Mouse (Mus musculus) retina, embryonic 14.5 days (tissue): ENCODE measurements at regions not wholly inside any gene's neighbourhood (a gene's known extent, or its start where the extent isn't known, plus 50 kb on each side); places are given as distances from the start of the nearest gene placed in this dataset.
"Not testable (repeated sequence)": the region's sequence is repeated elsewhere in the genome, so short reads cannot be mapped to it uniquely, and the experiment has no call there.

ENCODE experiments used
- DNase-seq: peaks from one replicate; pipeline ENCODE4 v3.0.0-alpha.2; 2015; ENCODE audit warnings: low spot score

DNA sequence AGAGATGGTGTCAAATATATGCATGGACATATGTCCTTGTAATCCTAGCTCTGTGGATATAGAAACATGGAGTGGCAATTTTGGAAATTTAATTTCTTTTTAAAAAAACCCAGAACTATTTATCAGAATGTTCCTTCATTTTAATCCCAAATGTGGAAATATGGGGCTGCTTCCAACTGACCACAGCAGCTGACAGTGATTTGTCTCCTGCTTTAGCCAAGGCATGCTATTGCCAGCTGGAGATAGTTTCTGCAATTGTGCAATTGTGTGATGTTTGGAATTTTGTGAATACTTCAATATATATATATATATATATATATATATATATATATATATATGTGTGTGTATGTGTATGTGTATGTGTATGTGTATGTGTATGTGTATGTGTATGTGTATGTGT lies 629.7 kb upstream of the Slc8a1 start:
- DNase-seq: no peak

DNA sequence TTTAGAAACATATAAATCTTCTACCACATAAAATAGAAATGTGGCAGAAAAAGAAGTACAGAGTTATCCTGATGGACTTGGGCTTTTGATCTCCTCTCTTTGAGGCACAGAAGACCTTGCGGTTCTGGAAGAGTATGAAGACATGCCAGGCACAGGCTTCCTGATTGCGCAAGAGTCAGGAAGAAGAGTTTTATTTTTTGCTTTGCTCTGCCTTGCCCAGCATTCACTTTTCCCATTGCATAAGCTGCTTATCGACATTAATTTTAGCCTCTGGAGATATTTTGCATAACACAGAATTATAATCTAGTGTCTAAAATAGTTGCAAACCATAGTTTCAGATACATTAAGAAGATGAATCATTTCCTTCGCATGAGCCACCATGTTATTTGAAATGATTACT lies 627.8 kb upstream of the Slc8a1 start:
- no peak for DNase-seq

DNA sequence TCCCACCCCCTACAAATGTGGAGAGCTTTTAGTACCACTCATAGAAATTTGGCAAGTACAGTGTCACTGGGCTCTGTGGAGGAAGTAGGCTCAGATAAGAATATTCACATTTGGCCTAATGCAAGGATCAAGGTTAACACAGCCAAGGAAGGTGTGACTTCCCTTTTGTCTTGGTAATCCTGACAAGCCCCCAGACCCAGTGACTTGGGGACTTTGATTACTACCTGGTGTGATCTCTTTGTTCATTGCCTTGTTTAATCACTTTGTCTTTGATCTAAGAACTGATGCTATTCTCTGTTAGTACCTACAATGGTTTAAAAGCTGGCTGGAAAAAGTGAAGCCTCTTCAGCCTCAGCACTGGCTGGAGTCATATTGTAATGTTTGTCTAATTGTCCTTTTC lies 610.5 kb upstream of the Slc8a1 start:
- DNase-seq: no peak

DNA sequence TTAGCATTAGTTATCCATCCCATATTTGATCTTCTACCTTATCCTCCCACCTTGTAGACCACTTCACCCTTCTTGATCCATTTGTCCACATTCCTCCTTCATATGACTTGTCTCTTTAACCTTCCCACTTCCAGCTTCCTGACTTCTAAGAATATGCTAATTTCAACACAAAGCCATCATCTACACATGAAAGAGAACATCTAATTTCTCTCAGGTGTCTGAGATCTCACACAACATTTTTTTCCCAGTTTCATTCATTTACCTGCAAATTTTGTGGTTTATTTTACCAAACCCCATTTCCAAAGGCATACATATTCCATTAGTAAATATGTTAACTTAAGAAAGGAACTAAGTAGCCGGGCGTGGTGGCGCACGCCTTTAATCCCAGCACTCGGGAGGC lies 593.3 kb upstream of the Slc8a1 start:
- DNase-seq: no peak

DNA sequence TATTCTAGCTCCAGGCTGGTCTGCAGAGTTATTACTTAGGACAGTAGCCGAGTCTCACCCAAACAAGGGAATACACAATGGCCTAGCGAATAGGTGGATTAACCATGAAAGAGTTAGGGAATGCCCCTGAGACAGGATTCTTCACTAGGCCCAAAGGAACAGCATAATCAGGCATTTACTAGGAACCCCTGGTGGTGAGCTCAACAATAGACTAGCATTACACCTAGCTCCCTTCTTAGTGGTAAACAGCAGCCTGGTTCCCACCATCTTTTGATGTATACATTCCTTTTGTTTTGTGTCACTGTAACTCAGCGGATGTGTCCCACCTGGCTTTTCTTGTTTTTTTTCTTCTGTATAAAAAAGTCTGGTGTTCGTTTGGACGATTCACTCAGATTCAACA lies 574.0 kb upstream of the Slc8a1 start:
- DNase-seq: no peak

DNA sequence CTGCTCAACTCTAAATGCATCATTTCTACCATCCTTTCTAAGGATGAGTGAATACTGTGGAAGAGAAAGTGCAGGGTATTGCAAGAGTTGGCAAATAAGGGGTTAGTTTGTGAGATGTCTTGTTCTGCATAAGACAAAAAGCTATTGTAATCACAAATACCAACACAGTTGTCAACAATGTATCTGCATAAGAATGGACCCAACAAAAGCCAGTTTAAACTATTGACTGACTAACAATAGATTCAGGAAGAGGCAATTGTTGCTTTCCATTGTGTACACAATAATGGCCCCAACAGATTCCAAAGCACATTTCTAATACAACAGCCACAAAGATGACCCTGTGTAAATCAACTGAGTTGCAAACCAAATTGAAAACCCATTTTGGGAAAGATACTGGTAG lies 568.2 kb upstream of the Slc8a1 start:
- no peak for DNase-seq

DNA sequence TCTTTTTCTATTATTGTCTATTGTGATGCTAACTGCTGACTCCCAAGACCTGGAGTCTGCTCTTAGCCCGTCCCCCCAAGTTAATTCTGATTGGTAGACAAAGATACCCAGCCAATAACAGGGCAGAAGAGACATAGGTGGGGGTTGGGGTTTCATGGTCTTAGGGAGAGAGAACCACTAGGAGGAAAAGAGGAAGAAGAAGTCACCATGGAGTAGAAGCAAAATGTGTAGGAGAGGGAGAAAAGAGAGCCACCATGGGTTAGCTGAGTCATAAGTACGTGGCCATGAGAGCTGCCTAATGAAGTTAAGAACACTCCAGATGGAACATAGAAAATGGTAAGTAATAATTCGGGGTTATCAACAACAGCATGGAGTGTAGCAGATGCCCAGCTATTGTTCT lies 539.6 kb upstream of the Slc8a1 start:
- no peak for DNase-seq

DNA sequence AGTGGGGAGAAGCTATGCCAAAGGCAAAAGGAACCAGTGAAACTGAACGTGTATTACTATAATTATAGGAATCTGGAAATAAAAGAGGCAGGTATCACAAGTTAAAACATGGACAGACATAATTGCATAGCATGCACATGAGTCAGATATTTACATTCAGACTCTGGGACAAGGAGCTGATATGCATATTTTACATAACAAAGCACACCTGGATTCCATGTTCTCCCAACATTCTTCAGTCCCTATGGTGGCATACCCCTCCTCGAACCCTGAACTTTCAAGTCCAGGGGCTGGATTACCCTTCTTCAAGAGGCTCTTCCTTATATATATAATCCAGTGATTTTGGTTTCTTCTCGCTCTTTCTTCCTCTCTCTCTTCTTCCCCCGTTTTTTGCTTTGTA lies 535.8 kb upstream of the Slc8a1 start:
- DNase-seq: no peak

DNA sequence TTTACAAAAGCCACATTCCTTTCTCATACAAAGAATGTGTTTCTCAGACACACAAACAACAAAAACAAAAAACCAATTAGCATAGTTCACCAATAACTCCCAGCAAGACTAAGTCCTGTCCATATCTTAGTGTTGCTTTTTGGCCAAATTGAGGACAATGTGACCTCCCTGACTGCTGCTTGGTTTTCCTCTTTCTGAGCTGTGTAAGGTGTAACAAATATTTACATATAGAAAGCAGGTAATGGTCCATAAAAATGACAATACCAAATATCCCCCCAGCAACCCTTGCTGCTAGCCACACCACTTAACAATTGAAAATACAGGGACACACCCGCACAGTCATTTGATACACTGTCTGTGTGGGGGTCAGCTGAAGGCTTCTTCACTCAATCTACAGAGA lies 534.7 kb upstream of the Slc8a1 start:
- no peak for DNase-seq

DNA sequence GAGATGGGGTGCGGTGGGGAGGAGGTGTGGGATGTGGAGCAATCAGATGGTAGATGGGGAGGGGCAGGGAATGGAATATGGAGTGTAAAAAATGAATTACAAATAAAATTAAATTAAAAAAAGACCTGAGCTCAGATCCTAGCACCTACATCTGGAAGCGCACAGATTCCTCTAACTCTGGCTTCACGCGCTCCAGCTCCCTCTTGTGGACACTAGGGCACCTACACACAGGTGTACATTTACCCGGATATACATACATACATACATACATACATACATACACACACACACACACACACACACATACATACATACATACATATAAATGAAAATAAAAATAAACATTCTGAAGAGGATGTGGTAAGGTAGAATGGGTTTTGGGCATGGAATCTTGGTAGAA lies 528.7 kb upstream of the Slc8a1 start:
- not testable (repeated sequence) for DNase-seq

DNA sequence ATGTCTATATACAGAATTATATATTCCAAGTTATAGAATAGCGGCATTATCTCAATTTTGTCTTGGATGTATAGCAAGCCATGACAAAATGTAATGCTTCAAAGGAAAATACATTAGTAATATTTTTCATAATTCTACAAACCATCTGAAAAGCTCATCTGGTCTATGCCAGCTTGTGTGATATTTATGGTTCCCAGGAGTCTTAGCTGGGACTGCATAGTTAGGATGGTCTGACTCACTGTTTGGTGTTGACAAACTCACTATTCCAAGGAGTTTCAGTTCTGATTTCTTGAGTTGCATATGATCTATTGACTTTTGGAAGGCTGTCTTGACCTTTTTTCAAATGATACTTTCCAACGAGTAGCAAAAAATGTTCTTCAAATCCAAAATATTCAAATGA lies 514.2 kb upstream of the Slc8a1 start:
- no peak for DNase-seq

DNA sequence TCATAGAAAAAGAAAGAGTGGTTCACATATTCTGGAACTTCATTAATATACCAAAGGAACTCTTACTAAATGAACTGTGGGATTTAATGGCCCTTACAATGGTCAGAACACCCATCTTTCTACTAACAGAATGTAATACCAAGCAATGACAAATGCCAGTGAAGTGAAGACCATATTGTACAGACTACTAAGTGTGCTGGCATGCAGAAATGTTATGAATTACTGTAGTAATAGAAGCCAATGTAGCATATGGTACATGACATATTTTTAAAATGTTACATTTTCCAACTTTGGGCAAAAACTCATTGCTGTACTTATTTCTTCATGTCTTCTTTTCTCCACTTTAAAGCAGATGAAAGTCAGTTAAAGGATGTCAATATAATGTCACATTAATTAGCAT lies 513.7 kb upstream of the Slc8a1 start:
- DNase-seq: no peak

DNA sequence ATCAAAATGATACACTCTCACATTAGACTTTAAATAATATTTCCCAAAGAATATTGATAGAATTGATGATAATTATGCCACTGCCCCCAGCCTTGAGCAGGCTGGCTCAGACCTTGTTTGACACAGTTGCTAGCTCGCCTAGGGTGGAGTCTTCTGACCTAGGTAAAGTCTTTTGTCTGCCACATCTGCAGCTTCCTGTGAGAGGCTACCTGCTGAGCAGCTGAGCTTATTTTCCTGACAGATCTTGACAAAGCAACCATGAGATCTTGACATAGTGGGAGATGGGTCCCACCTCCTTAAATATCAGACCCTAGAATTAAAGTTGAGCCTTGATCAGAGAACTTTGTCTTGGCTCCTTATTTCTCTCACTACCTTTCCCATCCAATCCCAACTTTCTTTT lies 500.2 kb upstream of the Slc8a1 start:
- DNase-seq: no peak

DNA sequence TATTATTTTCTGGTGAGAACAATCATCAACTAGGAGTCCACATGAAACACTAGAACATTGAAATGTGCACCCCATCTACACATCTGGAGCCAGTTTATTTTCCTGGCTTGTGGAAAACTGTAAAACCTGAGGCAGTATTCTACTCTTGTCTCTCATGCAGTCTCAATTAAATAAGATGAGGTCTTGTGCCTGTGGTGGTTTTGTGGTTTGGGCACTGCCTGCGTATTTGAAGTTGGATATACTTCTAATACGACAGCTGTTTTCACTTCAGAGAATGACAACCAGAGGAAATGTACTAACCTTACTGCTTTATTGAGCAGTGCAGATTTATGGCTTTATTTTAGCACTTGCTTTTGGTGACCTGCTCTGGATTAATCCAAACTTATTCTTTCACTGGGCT lies 499.3 kb upstream of the Slc8a1 start:
- DNase-seq: no peak

DNA sequence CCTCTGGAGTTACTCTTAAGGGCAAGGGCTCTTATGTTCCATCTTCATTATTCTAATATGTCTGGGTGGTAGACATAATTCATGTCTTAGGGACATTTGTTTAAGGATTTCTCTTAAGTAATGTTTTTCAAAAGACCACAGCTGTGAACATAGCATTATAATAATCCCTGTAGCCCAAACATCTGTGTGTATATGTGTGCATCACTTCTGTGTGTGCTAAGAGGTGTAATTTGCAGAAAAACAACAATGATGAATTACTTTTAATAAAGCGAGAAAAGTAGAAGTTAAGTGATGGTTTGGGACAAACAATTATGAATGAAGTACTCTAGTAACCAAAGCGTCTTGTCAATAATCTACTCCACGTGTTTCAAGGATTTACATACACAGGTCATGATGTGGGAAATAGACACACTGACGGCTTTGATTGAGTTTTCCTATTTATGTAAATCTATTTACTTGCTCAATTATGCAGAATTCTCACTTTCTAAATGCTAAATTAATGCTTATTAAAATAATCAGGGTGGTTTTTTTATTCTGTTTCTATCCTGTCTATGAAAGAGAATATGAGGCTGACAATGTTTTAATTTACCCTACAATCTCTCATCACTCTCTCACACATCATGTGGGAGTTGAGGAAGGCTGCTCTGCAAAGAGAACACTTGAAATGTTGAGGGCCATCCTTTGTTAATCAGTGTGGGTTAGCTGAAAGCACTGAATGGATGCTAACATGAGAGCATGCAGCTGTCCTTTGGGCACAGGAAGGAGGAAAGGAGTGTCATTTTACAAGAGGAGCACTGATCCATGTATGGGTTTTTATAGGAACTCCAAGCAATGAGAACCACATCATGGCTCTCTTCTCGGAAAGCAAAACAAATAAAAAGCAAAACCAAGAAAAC lies 477.8 kb upstream of the Slc8a1 start:
- DNase-seq: no peak

DNA sequence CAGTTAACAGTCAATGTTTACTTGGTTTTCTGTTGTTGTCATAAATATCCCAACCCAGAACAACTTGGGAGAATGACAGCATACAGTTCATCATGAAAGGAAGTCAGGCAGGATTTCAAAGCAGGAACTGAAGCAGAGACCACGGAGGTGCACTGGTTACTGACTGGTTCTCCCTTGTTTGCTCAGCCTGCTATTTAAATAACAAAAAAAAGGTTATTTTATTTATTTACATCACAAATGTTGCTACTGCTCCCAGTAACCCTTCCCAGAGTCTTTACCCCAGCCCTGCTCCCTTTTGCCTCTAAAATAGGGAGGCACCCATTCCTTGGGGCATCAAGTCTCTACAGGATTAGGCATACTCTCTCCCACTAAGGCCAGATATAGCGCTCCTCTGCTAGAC lies 461.8 kb upstream of the Slc8a1 start:
- DNase-seq: no peak

DNA sequence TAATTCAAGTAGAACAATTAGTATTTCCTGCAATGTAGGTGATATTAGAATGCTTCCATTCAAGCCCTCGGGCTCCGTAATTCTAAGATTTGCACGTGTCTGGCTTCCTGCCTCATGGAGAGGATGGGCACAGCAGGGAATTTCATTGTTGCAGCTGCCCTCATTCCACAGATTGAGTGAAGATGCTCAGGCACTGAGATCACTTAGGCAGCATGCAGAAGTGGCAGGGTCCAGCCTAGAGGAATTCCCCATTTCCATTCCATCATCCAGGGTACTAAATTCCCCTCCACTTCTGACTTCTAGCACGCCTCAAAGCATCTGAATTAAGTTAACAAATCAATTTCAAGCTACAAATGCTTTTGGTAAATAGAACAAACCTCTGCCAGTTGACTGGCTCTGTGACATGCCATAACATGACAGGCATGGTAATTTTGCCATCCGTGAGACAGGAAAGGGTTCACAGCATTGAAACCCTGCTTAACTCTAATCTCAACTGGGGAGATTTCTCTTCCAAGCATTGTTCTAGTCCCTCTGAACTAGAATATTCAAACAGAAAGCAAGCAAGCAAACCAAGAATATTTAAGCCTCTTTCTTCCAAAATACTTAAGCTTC lies 461.0 kb upstream of the Slc8a1 start:
- DNase-seq: peak; percentile 88

DNA sequence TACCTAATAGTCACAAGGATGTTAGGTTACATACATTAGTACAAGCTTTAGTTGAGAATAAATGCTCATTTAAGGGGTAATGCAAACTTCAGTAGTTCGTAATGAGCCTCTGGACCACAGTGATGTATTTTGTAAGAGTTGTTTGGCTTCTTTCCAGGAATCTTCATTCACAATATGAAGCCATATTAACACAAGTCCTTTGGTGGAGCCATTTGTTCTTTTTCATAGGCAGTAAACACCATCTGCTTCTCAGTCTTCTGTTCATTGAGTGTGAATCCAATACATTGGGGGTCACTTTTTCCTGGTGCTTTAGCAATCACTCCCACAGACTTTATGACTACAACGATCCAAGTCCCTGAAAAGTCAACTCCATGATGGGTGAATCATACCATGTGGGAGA lies 446.1 kb upstream of the Slc8a1 start:
- DNase-seq: no peak

DNA sequence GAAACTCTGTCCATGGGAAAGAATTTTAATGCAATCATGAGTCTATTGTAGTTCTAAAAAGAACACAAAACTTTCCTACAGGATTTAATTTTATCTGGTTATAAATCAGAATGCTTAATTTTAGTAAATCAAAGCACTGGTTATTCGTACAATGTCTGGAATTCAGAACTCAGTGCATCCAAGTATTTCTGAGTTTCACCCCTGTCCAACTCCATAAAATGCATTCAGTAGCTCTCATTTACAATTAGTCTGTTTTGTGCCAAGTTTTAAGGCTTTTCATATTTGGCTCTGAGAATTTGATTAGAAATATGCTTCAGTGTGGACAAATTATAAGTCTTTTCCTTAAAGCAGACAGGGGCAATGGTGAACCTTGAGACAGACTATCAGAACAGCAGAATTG lies 433.0 kb upstream of the Slc8a1 start:
- no peak for DNase-seq

DNA sequence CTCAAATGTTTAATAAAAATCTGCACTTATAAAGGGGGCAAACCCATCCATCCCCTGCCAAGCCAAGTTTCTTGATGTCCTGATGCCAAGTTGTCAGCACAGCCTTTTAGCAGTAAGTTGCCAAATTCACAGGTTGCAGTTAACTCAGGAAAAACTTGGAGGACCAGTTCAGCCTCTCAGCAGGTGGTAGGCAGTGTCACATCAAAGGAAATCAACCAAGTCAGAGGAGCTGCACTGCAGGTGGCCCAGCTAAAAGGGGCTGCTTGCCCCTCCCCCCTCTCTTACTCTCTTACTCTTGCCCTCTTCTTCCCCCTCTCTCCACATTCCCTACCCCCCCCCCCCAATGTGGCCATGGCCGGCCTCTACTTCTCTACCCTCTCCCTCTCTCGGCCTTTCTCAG lies 415.3 kb upstream of the Slc8a1 start:
- DNase-seq: no peak

DNA sequence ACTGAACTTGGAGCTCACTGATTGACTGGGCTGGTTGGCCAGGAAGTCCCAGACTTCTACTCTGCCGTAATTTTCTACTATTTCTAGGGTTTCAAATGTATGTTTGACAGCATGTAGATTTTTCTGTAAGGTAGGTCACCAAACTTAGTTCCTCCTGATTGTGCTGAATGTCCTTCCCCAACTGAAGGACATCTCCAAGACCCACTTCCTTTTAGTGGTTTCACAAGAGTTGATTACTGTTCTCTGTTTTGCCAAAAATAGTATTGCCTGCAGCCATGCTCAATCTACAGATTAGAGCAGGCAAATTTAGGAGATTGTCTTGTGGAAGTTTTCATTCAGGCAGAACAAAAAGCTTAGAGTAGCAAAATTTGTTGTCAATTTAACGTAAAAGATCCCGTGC lies 396.7 kb upstream of the Slc8a1 start:
- DNase-seq: no peak

DNA sequence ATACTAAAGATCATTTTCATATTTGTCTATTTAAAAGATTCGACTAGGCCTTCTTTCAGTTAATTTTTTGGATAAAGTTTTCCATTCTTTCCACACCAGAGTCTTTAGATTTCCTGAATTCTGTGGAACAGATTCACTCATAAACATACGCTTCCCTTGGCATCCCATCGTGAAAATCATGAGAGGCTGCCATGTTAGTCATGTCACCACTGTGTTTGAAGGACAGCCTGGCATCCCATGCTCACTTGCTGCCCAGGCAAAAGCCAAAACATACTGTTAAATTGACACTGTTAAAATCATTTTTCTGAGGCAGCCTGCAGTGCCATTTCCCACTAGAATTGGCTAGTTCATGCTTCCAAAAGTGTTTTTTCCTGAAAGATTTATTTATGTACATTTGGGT lies 394.8 kb upstream of the Slc8a1 start:
- DNase-seq: no peak

DNA sequence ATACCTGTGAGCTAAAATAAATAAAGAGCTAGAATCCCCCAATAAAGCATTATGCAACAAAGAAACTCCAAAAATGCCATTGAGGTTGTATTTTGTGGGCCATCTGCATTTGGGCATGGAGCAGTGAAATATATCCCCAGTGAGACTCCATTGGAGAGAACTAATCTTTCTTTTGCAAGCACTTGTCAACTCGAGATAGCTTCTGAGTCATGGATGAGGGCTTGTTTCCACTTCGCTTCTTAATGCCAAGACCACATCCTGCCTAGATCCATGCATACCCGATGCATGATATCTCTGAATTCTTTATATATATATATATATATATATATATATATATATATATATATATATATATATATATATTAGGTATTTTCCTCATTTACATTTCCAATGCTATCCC lies 349.0 kb upstream of the Slc8a1 start:
- DNase-seq: no peak

DNA sequence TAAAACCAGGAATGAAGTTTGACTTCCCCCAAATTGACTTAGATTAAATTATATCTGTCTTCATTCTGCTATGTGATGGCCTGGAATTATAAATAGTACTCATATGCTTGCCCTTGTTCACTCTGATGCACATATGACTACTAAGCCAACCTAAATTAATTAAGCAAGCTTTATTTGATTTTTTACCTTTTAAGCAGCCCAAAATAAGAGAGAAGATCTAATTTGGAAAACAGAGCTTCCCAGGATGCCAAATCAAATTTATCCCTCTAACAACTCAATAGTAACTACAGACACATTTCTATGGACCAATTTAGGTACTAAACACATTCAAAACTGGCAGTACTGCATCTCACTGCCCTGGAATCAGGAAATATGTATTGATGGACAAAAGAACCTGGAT lies 342.1 kb upstream of the Slc8a1 start:
- no peak for DNase-seq
